In the genomic region with DNA sequence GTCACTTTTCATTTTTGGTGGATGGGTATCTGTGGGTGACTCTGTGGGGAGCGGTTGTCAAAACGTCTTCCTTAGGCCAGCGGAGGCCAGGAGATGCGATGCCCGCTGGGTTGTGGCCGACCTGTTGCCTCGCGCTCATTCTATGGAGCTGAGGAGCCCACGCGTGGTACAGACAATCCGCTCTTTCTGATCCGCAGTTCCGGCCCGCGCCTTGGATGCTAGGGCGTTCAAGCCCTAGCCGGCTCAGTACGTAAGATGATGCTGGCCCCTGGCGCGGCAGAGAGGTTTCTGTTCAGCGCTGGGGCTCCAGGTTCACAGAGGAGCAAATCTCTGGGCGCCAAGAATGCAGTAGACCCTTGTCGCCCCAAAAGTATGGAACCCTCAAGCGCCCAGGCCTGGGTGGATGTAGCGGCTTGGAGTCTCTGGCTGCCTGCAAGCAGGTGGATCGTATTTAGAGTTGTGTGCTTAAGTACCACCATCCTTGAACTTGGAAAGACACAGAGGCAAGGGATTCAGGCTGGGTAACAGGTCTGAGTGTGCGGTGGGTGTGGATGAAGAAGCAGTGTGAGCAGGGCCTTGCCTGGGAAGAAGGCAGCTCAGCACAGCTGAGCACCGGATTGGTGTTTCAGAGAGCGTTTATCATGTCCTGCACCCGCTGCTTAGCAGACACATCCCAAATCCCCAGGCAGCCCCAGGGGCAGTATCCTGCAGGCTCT, we compare ENCODE assay signal across 9 mouse cellular contexts. TPM values are rescaled to one million over a fixed set of nuclear protein-coding genes. Genes with fewer than 3 reads are reported as not detected.
DNase-seq lines count a peak whose midpoint lies in the region; ATAC-seq lines count a peak whose summit lies in the region.
"Had no signal": no experiment of that assay in that cellular context is flagged by ENCODE, and none has a peak within 500 bp of the region (broad histone marks: within the 10 kb centered on the region; RNA-seq: fewer than 3 reads in every experiment).

No protein-coding gene starts in this region.

- H3K36me3 ChIP-seq in liver, embryonic 11.5 days (ENCODE audit: control insufficient read depth, insufficient read depth, low read length), result no peaks in the 10 kb centered on the region
- no peaks in the 10 kb centered on the region for H3K36me3 ChIP-seq in embryonic facial prominence, embryonic 11.5 days (replicated peaks; ENCODE audit: control insufficient read depth, insufficient read depth, low read depth, low read length)
- H3K36me3 ChIP-seq in intestine, embryonic 16.5 days (ENCODE audit: control insufficient read depth, insufficient read depth, low read length), result no peaks in the 10 kb centered on the region
- H3K36me3 ChIP-seq in stomach, embryonic 15.5 days, result no peaks in the 10 kb centered on the region

- 11% methylated on average over 30 of the region's 30 CpGs for WGBS in liver, embryonic 11.5 days
- WGBS in embryonic facial prominence, embryonic 11.5 days, result 3% methylated on average over 30 of the region's 30 CpGs
- WGBS in intestine, embryonic 16.5 days, result 7% methylated on average over 30 of the region's 30 CpGs
- 11% methylated on average over 30 of the region's 30 CpGs for WGBS in stomach, embryonic 15.5 days

- no peaks in the 10 kb centered on the region for H3K9me3 ChIP-seq in liver, embryonic 11.5 days (ENCODE audit: control insufficient read depth, low read length)
- no peaks in the 10 kb centered on the region for H3K9me3 ChIP-seq in embryonic facial prominence, embryonic 11.5 days (replicated peaks; ENCODE audit: control insufficient read depth, low read length)
- no peaks in the 10 kb centered on the region for H3K9me3 ChIP-seq in intestine, embryonic 16.5 days (ENCODE audit: control insufficient read depth, low read length)
- no peaks in the 10 kb centered on the region for H3K9me3 ChIP-seq in stomach, embryonic 15.5 days

- no peak for DNase-seq in liver, embryonic 11.5 days (ENCODE audit: low spot score)
- DNase-seq in liver, result no peak
- DNase-seq in embryonic facial prominence, embryonic 11.5 days (ENCODE audit: low spot score), result peak; percentile 57
- no peak for DNase-seq in gastrocnemius, postnatal 4 days (ENCODE audit: low spot score in 2 of 2)
- DNase-seq in spleen, adult 12 weeks (ENCODE audit: low spot score), result no peak
- DNase-seq in cerebellum, adult 9-11 months, result no peak
- DNase-seq: kidney, adult 8-10 months had no signal

- peaks cover 51% of the 10 kb centered on the region for H3K27me3 ChIP-seq in liver, embryonic 11.5 days (replicated peaks; ENCODE audit: control insufficient read depth, insufficient read depth, low read length)
- H3K27me3 ChIP-seq in embryonic facial prominence, embryonic 11.5 days (ENCODE audit: control insufficient read depth, insufficient read depth, low read length), result peaks cover 19% of the 10 kb centered on the region
- peaks cover 37% of the 10 kb centered on the region for H3K27me3 ChIP-seq in intestine, embryonic 16.5 days (replicated peaks; ENCODE audit: control insufficient read depth, insufficient read depth, low read length)
- H3K27me3 ChIP-seq in stomach, embryonic 15.5 days (replicated peaks), result peaks cover 34% of the 10 kb centered on the region

- peak overlapping the region; percentile 52 for H3K4me3 ChIP-seq in liver, embryonic 11.5 days (ENCODE audit: low read depth, low read length)
- H3K4me3 ChIP-seq in embryonic facial prominence, embryonic 11.5 days (ENCODE audit: low read depth, low read length), result peak overlapping the region; percentile 68
- H3K4me3 ChIP-seq in intestine, embryonic 16.5 days (ENCODE audit: low read length), result peak overlapping the region; percentile 56
- H3K4me3 ChIP-seq in stomach, embryonic 15.5 days (replicated peaks), result peak overlapping the region; percentile 55

- peaks cover 5% of the 10 kb centered on the region for H3K4me1 ChIP-seq in liver, embryonic 11.5 days (replicated peaks; ENCODE audit: control insufficient read depth, insufficient read depth, low read length)
- H3K4me1 ChIP-seq in embryonic facial prominence, embryonic 11.5 days (ENCODE audit: control insufficient read depth, insufficient read depth, low read length), result peaks cover 5% of the 10 kb centered on the region; the same call in 1 of the 2 replicates
- 0 out of 2 replicates have a peak, but pooled peaks cover 7% of the 10 kb centered on the region for H3K4me1 ChIP-seq in intestine, embryonic 16.5 days (ENCODE audit: control insufficient read depth, insufficient read depth, low read length)
- peaks cover 24% of the 10 kb centered on the region for H3K4me1 ChIP-seq in stomach, embryonic 15.5 days

- no peak overlapping the region for H3K9ac ChIP-seq in liver, embryonic 11.5 days (ENCODE audit: low read depth, low read length)
- peak overlapping the region; percentile 77 for H3K9ac ChIP-seq in embryonic facial prominence, embryonic 11.5 days (replicated peaks; ENCODE audit: low read length)
- H3K9ac ChIP-seq in intestine, embryonic 16.5 days (ENCODE audit: low read depth, low read length), result peak overlapping the region; percentile 66; the same call in 1 of the 2 replicates
- peak overlapping the region; percentile 4; the same call in 1 of the 2 replicates for H3K9ac ChIP-seq in stomach, embryonic 15.5 days

- no peak overlapping the region for H3K27ac ChIP-seq in liver, embryonic 11.5 days (ENCODE audit: low read depth, low read length)
- peak overlapping the region; percentile 88; the same call in 1 of the 2 replicates for H3K27ac ChIP-seq in embryonic facial prominence, embryonic 11.5 days (replicated peaks; ENCODE audit: low read depth, low read length)
- no peak overlapping the region for H3K27ac ChIP-seq in intestine, embryonic 16.5 days (ENCODE audit: low read length)
- peak overlapping the region; percentile 72; the same call in 1 of the 2 replicates for H3K27ac ChIP-seq in stomach, embryonic 15.5 days

- H3K4me2 ChIP-seq in liver, embryonic 11.5 days, result peak overlapping the region; percentile 67
- H3K4me2 ChIP-seq in embryonic facial prominence, embryonic 11.5 days (ENCODE audit: low read depth, low read length), result peak overlapping the region; percentile 93
- peak overlapping the region; percentile 87 for H3K4me2 ChIP-seq in intestine, embryonic 16.5 days (ENCODE audit: low read depth, low read length)
- peak overlapping the region; percentile 93 for H3K4me2 ChIP-seq in stomach, embryonic 15.5 days

- no peak for ATAC-seq in liver, embryonic 11.5 days (replicated peaks; ENCODE audit: low FRiP score)
- ATAC-seq in embryonic facial prominence, embryonic 11.5 days (replicated peaks; ENCODE audit: insufficient number of reproducible peaks, low FRiP score, low TSS enrichment, low read depth), result no peak
- no peak for ATAC-seq in intestine, embryonic 16.5 days
- no peak for ATAC-seq in stomach, embryonic 15.5 days (ENCODE audit: insufficient read depth, low FRiP score, low read depth)

RNA-seq across cellular contexts. Expression of a gene that starts 1.3 kb away (rescaled TPM):
- polyA plus RNA-seq in liver, embryonic 11.5 days (2014; fragmentation: Nextera tagmentation; extraction: Ambion mirVana), result 4.5 and 5.8 TPM in 2 replicates
- polyA plus RNA-seq in embryonic facial prominence, embryonic 11.5 days (2014; fragmentation: Nextera tagmentation; extraction: Ambion mirVana), result 52.3 and 59.4 TPM in 2 replicates
- 5.0 and 5.1 TPM in 2 replicates for polyA plus RNA-seq in intestine, embryonic 16.5 days (2015; fragmentation: Nextera tagmentation; extraction: Ambion mirVana)
- 7.9 and 9.0 TPM in 2 replicates for polyA plus RNA-seq in stomach, embryonic 15.5 days (2015; fragmentation: Nextera tagmentation; extraction: Ambion mirVana)
- total RNA-seq in gastrocnemius, postnatal 4 days (2021), result 1 to 10 TPM; 6.1 to 6.8 TPM

Comparison
In these comparisons a context has a peak if more than half of its experiments do, and no peak if none do; other contexts are left out.
1. H3K27ac ChIP-seq: peak in embryonic facial prominence, embryonic 11.5 days (single experiment) and stomach, embryonic 15.5 days (single experiment); none in liver, embryonic 11.5 days (single experiment) and intestine, embryonic 16.5 days (single experiment).
2. Peak in every context shown above with its lines, with median percentiles within 50 percentile points of each other: H3K4me2 ChIP-seq and H3K4me3 ChIP-seq.